In the genomic region with DNA sequence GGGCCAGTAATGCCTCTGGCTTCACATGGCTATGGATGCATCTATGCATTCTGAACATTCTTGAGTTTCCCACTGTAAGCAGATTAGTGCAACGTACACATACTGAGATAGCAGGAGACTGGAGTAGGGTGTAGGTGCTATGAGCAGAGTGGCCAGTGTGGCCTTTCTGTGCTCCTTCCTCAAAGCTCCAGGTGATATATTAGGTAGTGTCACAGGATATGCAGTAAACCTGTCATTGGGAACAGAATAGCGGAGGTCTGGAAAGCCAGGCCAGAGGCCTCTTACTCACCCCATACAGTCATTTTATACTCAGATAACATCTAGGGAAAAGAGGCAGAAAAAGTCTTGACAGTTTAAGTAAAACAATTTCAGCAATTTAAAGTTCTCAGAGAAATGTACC, we compare ENCODE assay signal across 23 mouse cellular contexts.
DNase-seq lines count a peak whose midpoint lies in the region; ATAC-seq lines count a peak whose summit lies in the region.
"Had no signal": no experiment of that assay in that cellular context is flagged by ENCODE, and none has a peak within 500 bp of the region (broad histone marks: within the 10 kb centered on the region; RNA-seq: fewer than 3 reads in every experiment).

No protein-coding gene starts in this region.

- ATAC-seq in kidney, embryonic 14.5 days (ENCODE audit: low FRiP score, low TSS enrichment): peak; percentile 82; the same call in 1 of the 2 replicates
- ATAC-seq in kidney, embryonic 16.5 days (ENCODE audit: low FRiP score, low TSS enrichment): peak; percentile 46
- peak; percentile 79; the same call in 1 of the 2 replicates for ATAC-seq in limb, embryonic 11.5 days (ENCODE audit: insufficient number of reproducible peaks, low FRiP score, low TSS enrichment, low read depth)
- no peak for ATAC-seq in erythroblast, adult 5-6 weeks (replicated peaks; ENCODE audit: low FRiP score, poor library complexity, severe bottlenecking)
- ATAC-seq: forebrain, embryonic 13.5 days; forebrain, embryonic 15.5 days; forebrain, postnatal 0 days had no signal

- H3K36me3 ChIP-seq in kidney, embryonic 14.5 days (ENCODE audit: control insufficient read depth, insufficient read depth, low read length): no peaks in the 10 kb centered on the region
- no peaks in the 10 kb centered on the region for H3K36me3 ChIP-seq in kidney, embryonic 16.5 days (ENCODE audit: insufficient read depth, low read length)
- H3K36me3 ChIP-seq in limb, embryonic 11.5 days (ENCODE audit: control insufficient read depth, insufficient read depth, low read length): no peaks in the 10 kb centered on the region
- no peaks in the 10 kb centered on the region for H3K36me3 ChIP-seq in limb, embryonic 10.5 days
- H3K36me3 ChIP-seq: embryonic facial prominence, embryonic 13.5 days; embryonic facial prominence, embryonic 15.5 days; forebrain, embryonic 15.5 days had no signal

- H3K9ac ChIP-seq in kidney, embryonic 14.5 days (ENCODE audit: low read depth, low read length): no peak overlapping the region
- H3K9ac ChIP-seq in kidney, embryonic 16.5 days (replicated peaks; ENCODE audit: low read length): no peak overlapping the region
- H3K9ac ChIP-seq in limb, embryonic 11.5 days (ENCODE audit: low read length): no peak overlapping the region
- H3K9ac ChIP-seq: embryonic facial prominence, embryonic 13.5 days; embryonic facial prominence, embryonic 15.5 days; forebrain, embryonic 13.5 days; forebrain, embryonic 15.5 days; forebrain, postnatal 0 days had no signal

- no peak overlapping the region for H3K27ac ChIP-seq in kidney, embryonic 14.5 days (ENCODE audit: low read depth, low read length)
- no peak overlapping the region for H3K27ac ChIP-seq in kidney, embryonic 16.5 days (ENCODE audit: low read length)
- no peak overlapping the region for H3K27ac ChIP-seq in limb, embryonic 11.5 days (replicated peaks; ENCODE audit: low read depth, low read length)
- no peak overlapping the region for H3K27ac ChIP-seq in limb, embryonic 10.5 days
- H3K27ac ChIP-seq: embryonic facial prominence, embryonic 13.5 days; embryonic facial prominence, embryonic 15.5 days; forebrain, embryonic 13.5 days; forebrain, embryonic 15.5 days had no signal

- H3K4me2 ChIP-seq in kidney, embryonic 14.5 days (replicated peaks; ENCODE audit: low read depth, low read length): no peak overlapping the region
- H3K4me2 ChIP-seq in kidney, embryonic 16.5 days (replicated peaks; ENCODE audit: low read depth, low read length): no peak overlapping the region
- H3K4me2 ChIP-seq in limb, embryonic 11.5 days (ENCODE audit: low read depth, severe bottlenecking): no peak overlapping the region
- H3K4me2 ChIP-seq: embryonic facial prominence, embryonic 13.5 days; embryonic facial prominence, embryonic 15.5 days; forebrain, embryonic 13.5 days; forebrain, embryonic 15.5 days had no signal

- H3K4me1 ChIP-seq in kidney, embryonic 14.5 days (ENCODE audit: control insufficient read depth, insufficient read depth, low read length): peaks cover 5% of the 10 kb centered on the region; the same call in 1 of the 2 replicates
- peaks cover 2% of the 10 kb centered on the region; the same call in 1 of the 2 replicates for H3K4me1 ChIP-seq in kidney, embryonic 16.5 days (ENCODE audit: insufficient read depth, low read length)
- peaks cover 7% of the 10 kb centered on the region for H3K4me1 ChIP-seq in limb, embryonic 11.5 days (ENCODE audit: control insufficient read depth, insufficient read depth, low read length)
- H3K4me1 ChIP-seq in limb, embryonic 10.5 days: peaks cover 39% of the 10 kb centered on the region
- H3K4me1 ChIP-seq: embryonic facial prominence, embryonic 13.5 days; embryonic facial prominence, embryonic 15.5 days; forebrain, embryonic 13.5 days; forebrain, embryonic 15.5 days had no signal

- DNase-seq in kidney, adult 18-20 months: no peak
- no peak for DNase-seq in kidney, postnatal 25 days
- peak; percentile 29 for DNase-seq in limb, embryonic 11.5 days (ENCODE audit: low spot score)
- DNase-seq in limb, embryonic 10.5 days (ENCODE audit: low spot score): no peak
- DNase-seq in mesoderm, embryonic 11.5 days (ENCODE audit: low read depth, low spot score): peak; percentile 51
- DNase-seq: adrenal gland, adult 2 months; adrenal gland, postnatal 10 days; adrenal gland, postnatal 25 days; cerebellum, adult 11 months; cerebellum, adult 18-20 months; cerebellum, adult 8-10 months; cerebellum, adult 9-11 months; cerebellum, postnatal 14 days; cerebellum, postnatal 36 days; embryo, embryonic 11 days; forebrain, postnatal 0 days had no signal

- no peak overlapping the region for H3K4me3 ChIP-seq in kidney, embryonic 14.5 days (ENCODE audit: low read length)
- H3K4me3 ChIP-seq in kidney, embryonic 16.5 days (ENCODE audit: low read length): no peak overlapping the region
- H3K4me3 ChIP-seq in limb, embryonic 11.5 days (ENCODE audit: low read depth, low read length): no peak overlapping the region
- H3K4me3 ChIP-seq in limb, embryonic 10.5 days: no peak overlapping the region
- H3K4me3 ChIP-seq: embryonic facial prominence, embryonic 13.5 days; embryonic facial prominence, embryonic 15.5 days; forebrain, embryonic 13.5 days; forebrain, embryonic 15.5 days had no signal

- no peaks in the 10 kb centered on the region for H3K27me3 ChIP-seq in kidney, embryonic 14.5 days (ENCODE audit: control insufficient read depth, insufficient read depth, low read length)
- H3K27me3 ChIP-seq in kidney, embryonic 16.5 days (ENCODE audit: insufficient read depth, low read length): no peaks in the 10 kb centered on the region
- H3K27me3 ChIP-seq in limb, embryonic 11.5 days (ENCODE audit: control insufficient read depth, insufficient read depth, low read length): no peaks in the 10 kb centered on the region
- no peaks in the 10 kb centered on the region for H3K27me3 ChIP-seq in limb, embryonic 10.5 days (ENCODE audit: low read depth, poor library complexity, severe bottlenecking)
- H3K27me3 ChIP-seq: forebrain, embryonic 15.5 days had no signal

- WGBS in kidney, embryonic 14.5 days: 23% methylated on average over 2 of the region's 2 CpGs
- WGBS in kidney, embryonic 16.5 days: 29% methylated on average over 2 of the region's 2 CpGs
- 19% methylated on average over 2 of the region's 2 CpGs for WGBS in limb, embryonic 11.5 days
- 14% methylated on average over 2 of the region's 2 CpGs for WGBS in limb, embryonic 10.5 days

- H3K9me3 ChIP-seq in kidney, embryonic 14.5 days (ENCODE audit: control insufficient read depth, low read length): no peaks in the 10 kb centered on the region
- H3K9me3 ChIP-seq in kidney, embryonic 16.5 days (ENCODE audit: low read length): no peaks in the 10 kb centered on the region
- no peaks in the 10 kb centered on the region for H3K9me3 ChIP-seq in limb, embryonic 11.5 days (ENCODE audit: control insufficient read depth, low read length)
- H3K9me3 ChIP-seq in limb, embryonic 10.5 days (replicated peaks): no peaks in the 10 kb centered on the region
- H3K9me3 ChIP-seq: embryonic facial prominence, embryonic 13.5 days; embryonic facial prominence, embryonic 15.5 days; forebrain, embryonic 13.5 days; forebrain, embryonic 15.5 days had no signal

Comparison
In these comparisons a context has a peak if more than half of its experiments do, and no peak if none do; other contexts are left out.
1. DNase-seq: peak in limb, embryonic 11.5 days (single experiment) and mesoderm, embryonic 11.5 days (single experiment); none in kidney, adult 18-20 months (single experiment), kidney, postnatal 25 days (0 of 2) and limb, embryonic 10.5 days (single experiment).